ENCODE assay signal across 22 mouse cellular contexts in the genomic region with DNA sequence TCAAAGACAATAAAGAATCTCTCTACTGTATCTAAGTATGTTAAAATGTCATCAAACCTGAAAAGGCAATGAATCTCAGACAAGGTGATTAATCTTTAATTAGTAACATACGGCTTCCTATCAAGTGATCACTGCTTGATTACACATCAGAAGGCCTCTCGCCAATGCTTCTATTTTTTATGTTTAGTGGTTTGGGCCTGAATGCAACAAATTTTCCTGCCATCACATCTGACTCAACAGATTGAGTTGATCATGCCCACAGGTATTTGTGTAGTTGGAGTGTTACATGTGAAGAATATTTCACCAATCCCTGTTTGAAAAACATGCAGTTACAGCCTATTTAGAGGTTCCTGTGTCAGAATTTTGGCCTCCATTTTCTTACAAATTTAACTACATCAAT.
"Had no signal": no experiment of that assay in that cellular context is flagged by ENCODE, and none has a peak within 500 bp of the region (broad histone marks: within the 10 kb centered on the region; RNA-seq: fewer than 3 reads in every experiment).

No protein-coding gene starts in this region.

- H3K9ac ChIP-seq: liver, postnatal 0 days; lung, embryonic 15.5 days; midbrain, embryonic 12.5 days; neural tube, embryonic 13.5 days; neural tube, embryonic 15.5 days had no signal

- H3K4me3 ChIP-seq: lung, embryonic 15.5 days; midbrain, embryonic 10.5 days; midbrain, embryonic 12.5 days; myocyte; neural tube, embryonic 13.5 days; neural tube, embryonic 15.5 days had no signal

- H3K4me2 ChIP-seq: lung, embryonic 15.5 days; midbrain, embryonic 12.5 days; neural tube, embryonic 13.5 days; neural tube, embryonic 15.5 days had no signal

- ATAC-seq: liver, postnatal 0 days; lung, postnatal 0 days; midbrain, embryonic 16.5 days had no signal

- H3K36me3 ChIP-seq: lung, embryonic 15.5 days; midbrain, embryonic 10.5 days; midbrain, embryonic 12.5 days; neural tube, embryonic 13.5 days; neural tube, embryonic 15.5 days had no signal

- DNase-seq: liver, postnatal 0 days; lung, adult 2 months; lung, postnatal 14 days; lung, postnatal 36 days; midbrain, embryonic 14.5 days; retina, postnatal 1 day; right cerebral cortex, adult 18-20 months; right cerebral cortex, postnatal 25 days; right cerebral cortex, postnatal 4 days; spleen, adult 18-20 months; thymus, adult 18-20 months; thymus, postnatal 14 days; thymus, postnatal 36 days had no signal

- H3K4me1 ChIP-seq: lung, embryonic 15.5 days; midbrain, embryonic 10.5 days; midbrain, embryonic 12.5 days had no signal

- H3K27ac ChIP-seq: lung, embryonic 15.5 days; macrophage; midbrain, embryonic 10.5 days; midbrain, embryonic 12.5 days; neural tube, embryonic 13.5 days; neural tube, embryonic 15.5 days had no signal

- H3K27me3 ChIP-seq: lung, embryonic 15.5 days; midbrain, embryonic 12.5 days; neural tube, embryonic 13.5 days; neural tube, embryonic 15.5 days had no signal

- H3K9me3 ChIP-seq: lung, embryonic 15.5 days; midbrain, embryonic 10.5 days; midbrain, embryonic 12.5 days; neural tube, embryonic 13.5 days; neural tube, embryonic 15.5 days had no signal
